Mouse (Mus musculus): Measurements from ENCODE around the gene Tmem17. TPM values are rescaled to one million over a fixed set of nuclear protein-coding genes. Genes with fewer than 3 reads are reported as not detected.
A peak's percentile ranks its signal among the peaks of the same experiment; 100 is the strongest.

Gene Tmem17
- 10.2 and 10.3 TPM in 2 replicates for polyA plus RNA-seq (2015; fragmentation: Nextera tagmentation; extraction: Ambion mirVana)

DNA sequence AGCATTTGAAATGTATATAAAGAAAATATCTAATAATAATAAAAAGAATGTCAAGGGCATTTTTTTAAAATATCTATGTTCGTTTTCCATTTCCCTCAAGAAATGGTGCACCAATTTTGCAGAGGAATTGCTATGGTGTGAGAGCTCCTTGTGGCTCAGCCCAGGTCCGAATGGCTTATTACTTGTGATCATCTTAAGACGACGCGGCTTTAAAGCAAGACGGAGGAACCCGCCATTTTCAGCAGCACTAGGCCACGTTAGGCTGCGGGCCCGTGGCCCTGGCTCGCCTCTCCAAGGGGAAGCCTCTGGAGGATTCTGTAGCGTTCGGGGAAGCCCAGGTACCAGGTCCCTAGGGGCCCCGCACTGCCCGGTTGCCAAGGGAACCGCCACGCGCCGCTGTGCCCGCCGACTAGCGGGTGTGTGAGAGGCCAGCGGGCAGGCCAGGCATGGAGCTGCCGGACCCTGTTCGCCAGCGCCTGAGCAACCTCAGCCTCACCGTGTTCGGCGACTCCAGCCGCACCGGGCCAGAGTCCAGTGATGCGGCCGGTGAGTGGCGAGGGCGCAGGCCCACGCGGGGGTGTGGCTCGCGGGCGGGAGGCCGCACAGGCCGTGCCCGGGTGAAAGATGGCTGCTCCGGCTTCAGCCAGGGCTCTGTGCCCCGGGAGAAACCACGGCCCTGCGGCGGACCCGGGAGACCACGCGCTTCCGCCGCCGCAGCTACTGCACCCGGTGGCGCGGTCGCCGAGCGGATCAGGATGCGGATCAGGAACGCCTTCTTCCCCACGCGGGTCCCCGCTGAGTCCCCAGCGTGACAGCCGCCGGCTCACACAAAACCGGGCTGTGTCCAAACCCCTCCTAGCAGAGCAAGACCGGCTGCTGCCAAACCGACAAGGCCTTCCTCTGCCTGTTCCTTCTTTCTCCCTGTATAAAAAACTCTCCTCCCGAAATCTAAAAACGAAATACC, at the start of gene Tmem17:
Gene Tmem17 (plus strand): TSS at position 51 of the 964 bp plus-strand sequence.
- under 1% methylated on average over 73 of the region's 73 CpGs for WGBS
- peak within 1 kb of the TSS; percentile 90 for H3K9ac ChIP-seq
- peak; percentile 91 for ATAC-seq (replicated peaks; ENCODE audit: insufficient number of reproducible peaks, insufficient read depth, low FRiP score, low read depth)
- peak within 1 kb of the TSS; percentile 94 for H3K27ac ChIP-seq
- H3K9me3 ChIP-seq (replicated peaks) = no peaks in the 10 kb centered on the region
- no peaks in the 10 kb centered on the region for H3K36me3 ChIP-seq
- no peaks in the 10 kb centered on the region for H3K27me3 ChIP-seq
- peak within 1 kb of the TSS; percentile 86 for H3K4me3 ChIP-seq
- H3K4me1 ChIP-seq (replicated peaks) = peaks cover 5% of the 10 kb centered on the region; the same call in 1 of the 2 replicates
- peak within 1 kb of the TSS; percentile 81 for H3K4me2 ChIP-seq

DNA sequence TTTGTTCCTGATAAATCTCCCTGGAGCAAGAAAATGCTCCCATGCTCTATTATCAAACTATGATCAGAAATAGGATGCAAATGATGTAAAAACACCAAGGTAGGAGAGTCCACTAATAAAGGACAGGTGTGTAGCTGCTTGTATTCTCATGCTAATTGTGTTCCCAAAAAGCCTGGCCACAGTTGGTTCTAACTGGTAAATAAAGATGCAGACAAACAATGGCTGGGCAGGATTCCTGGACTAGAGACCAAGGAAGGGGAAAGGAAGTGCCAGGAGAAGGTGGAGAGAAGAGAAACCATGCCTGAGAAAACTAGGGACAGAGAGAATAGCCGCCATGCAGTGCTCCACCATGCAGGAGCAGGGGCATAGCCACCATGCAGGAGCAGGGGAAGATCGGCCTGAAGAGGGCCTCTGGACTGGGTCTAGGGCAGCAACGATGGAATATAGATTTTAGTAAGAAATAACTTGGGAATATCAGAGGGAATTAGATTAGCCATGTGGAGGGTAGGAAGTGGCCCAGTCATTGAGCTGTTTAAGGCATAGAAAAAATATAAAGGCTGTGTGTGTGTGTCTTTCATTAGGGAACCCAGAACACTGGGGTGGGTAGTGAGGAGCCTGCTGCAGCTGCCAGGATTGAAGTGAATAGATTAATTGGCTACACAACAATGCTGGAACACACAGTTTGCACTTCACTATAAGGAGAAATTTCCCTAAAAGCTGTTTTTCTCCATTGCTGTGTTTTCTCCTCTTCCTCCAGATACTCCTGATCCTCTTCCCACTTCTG, 31.9 kb upstream of the Tmem17 start:
- no peak overlapping the region for H3K27ac ChIP-seq
- ATAC-seq (replicated peaks; ENCODE audit: insufficient number of reproducible peaks, insufficient read depth, low FRiP score, low read depth) = no peak
- no peaks in the 10 kb centered on the region for H3K36me3 ChIP-seq
- no peaks in the 10 kb centered on the region for H3K4me1 ChIP-seq (replicated peaks)
- H3K27me3 ChIP-seq = no peaks in the 10 kb centered on the region
- no peak overlapping the region for H3K4me2 ChIP-seq
- H3K9ac ChIP-seq = no peak overlapping the region
- H3K4me3 ChIP-seq = no peak overlapping the region
- no peaks in the 10 kb centered on the region for H3K9me3 ChIP-seq (replicated peaks)
- WGBS = 76% methylated on average over 3 of the region's 3 CpGs

GRCm38 (mm10) chr11:22481639-22482361, 30.1 kb upstream of the Tmem17 start:
- H3K27me3 ChIP-seq = no peaks in the 10 kb centered on the region
- no peak for ATAC-seq (replicated peaks; ENCODE audit: insufficient number of reproducible peaks, insufficient read depth, low FRiP score, low read depth)
- H3K4me3 ChIP-seq = no peak overlapping the region
- 78% methylated on average over 1 of the region's 1 CpGs for WGBS
- no peaks in the 10 kb centered on the region for H3K36me3 ChIP-seq
- no peaks in the 10 kb centered on the region for H3K9me3 ChIP-seq (replicated peaks)
- no peaks in the 10 kb centered on the region for H3K4me1 ChIP-seq (replicated peaks)
- H3K9ac ChIP-seq = no peak overlapping the region
- H3K27ac ChIP-seq = no peak overlapping the region
- H3K4me2 ChIP-seq = no peak overlapping the region

DNA sequence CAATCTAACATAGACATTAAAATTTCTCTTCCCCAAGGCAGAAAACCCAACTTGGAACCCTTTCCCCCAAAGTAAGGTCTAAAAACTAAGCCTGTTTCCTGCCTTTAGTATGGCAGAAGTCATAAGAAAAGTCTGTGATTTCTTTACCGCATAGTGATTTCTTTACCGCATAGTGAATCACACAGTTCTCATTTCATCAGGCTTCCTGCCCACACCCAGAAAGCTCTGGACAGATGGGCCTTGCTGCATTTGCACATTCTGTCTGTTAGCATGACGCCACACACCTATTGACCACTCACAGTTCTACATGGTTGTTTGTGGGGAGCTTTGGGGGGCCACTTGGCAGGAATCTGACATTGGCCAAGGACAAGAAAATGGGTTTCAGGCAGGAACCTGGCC, 29.5 kb upstream of the Tmem17 start:
- Histone ChIP-seq H3K27me3 (no peaks in the 10 kb centered on the region), H3K9ac (no peak overlapping the region), H3K4me3 (no peak overlapping the region), H3K4me1 (replicated peaks) (no peaks in the 10 kb centered on the region), H3K27ac (no peak overlapping the region), H3K9me3 (replicated peaks) (no peaks in the 10 kb centered on the region), H3K4me2 (no peak overlapping the region), H3K36me3 (no peaks in the 10 kb centered on the region)
- 92% methylated on average over 3 of the region's 3 CpGs for WGBS
- no peak for ATAC-seq (replicated peaks; ENCODE audit: insufficient number of reproducible peaks, insufficient read depth, low FRiP score, low read depth)

DNA sequence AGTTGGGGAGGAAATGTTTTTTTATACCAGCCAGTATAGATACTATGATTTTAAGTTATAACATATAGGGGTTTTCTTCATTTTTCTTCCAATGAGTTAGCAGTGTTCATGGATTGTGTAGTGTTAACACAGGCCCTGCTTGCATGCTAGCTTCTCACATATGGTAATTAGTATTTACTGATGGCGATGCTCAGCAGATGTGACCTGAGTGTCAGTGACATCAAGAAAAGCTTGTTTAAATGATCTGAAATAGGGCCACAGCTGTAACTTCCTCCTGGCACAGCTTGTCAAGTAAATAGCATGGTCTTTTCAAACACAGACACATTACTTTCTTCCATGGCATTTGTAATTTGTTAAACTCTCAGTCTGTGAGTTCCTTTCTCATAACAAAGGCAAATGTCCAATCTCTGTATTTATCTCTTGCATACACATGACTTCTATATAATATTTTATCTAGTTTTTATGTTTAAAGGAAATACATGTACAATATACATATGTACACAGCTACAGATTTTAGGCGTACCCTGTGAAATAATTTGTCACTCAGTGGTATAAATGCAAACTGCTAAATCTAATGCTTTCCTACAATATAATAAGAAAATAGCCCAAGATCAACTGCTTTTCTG, 18.1 kb upstream of the Tmem17 start:
- H3K4me2 ChIP-seq = no peak overlapping the region
- no peak overlapping the region for H3K9ac ChIP-seq
- H3K4me1 ChIP-seq (replicated peaks) = no peaks in the 10 kb centered on the region
- WGBS = 84% methylated on average over 2 of the region's 2 CpGs
- no peaks in the 10 kb centered on the region for H3K27me3 ChIP-seq
- H3K4me3 ChIP-seq = no peak overlapping the region
- no peak overlapping the region for H3K27ac ChIP-seq
- ATAC-seq (replicated peaks; ENCODE audit: insufficient number of reproducible peaks, insufficient read depth, low FRiP score, low read depth) = no peak
- H3K36me3 ChIP-seq = no peaks in the 10 kb centered on the region
- no peaks in the 10 kb centered on the region for H3K9me3 ChIP-seq (replicated peaks)

DNA sequence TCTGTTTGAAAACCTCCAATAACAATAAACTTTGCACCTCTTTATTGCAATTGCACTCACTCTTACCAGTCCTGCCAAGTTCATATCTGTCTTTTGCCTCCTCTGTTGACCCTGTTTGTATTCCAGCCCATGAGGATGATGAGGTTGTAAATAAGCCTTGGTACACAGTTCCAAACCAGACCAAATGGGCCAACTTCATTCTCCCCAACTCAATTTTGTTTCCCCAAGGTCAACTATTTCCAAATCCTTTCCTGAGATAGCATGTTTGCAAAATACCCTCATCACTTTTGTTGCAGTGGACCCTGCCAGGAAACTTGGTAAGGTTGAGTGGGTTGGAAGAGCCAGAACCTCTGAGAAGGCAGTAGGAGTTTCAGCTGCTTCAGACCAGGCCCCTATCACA, 16.9 kb upstream of the Tmem17 start:
- Histone ChIP-seq H3K36me3 (no peaks in the 10 kb centered on the region), H3K4me1 (replicated peaks) (no peaks in the 10 kb centered on the region), H3K4me2 (no peak overlapping the region), H3K4me3 (no peak overlapping the region), H3K27ac (no peak overlapping the region), H3K9ac (no peak overlapping the region), H3K9me3 (replicated peaks) (no peaks in the 10 kb centered on the region), H3K27me3 (no peaks in the 10 kb centered on the region)
- no peak for ATAC-seq (replicated peaks; ENCODE audit: insufficient number of reproducible peaks, insufficient read depth, low FRiP score, low read depth)

GRCm38 (mm10) chr11:22499396-22499795, 12.5 kb upstream of the Tmem17 start:
- no peak overlapping the region for H3K4me3 ChIP-seq
- no peaks in the 10 kb centered on the region for H3K36me3 ChIP-seq
- no peak for ATAC-seq (replicated peaks; ENCODE audit: insufficient number of reproducible peaks, insufficient read depth, low FRiP score, low read depth)
- H3K4me1 ChIP-seq (replicated peaks) = no peaks in the 10 kb centered on the region
- no peak overlapping the region for H3K4me2 ChIP-seq
- WGBS = 80% methylated on average over 6 of the region's 6 CpGs
- H3K9ac ChIP-seq = no peak overlapping the region
- H3K27ac ChIP-seq = no peak overlapping the region
- H3K9me3 ChIP-seq (replicated peaks) = no peaks in the 10 kb centered on the region
- H3K27me3 ChIP-seq = no peaks in the 10 kb centered on the region

GRCm38 (mm10) chr11:22499886-22500285, 12.0 kb upstream of the Tmem17 start:
- Histone ChIP-seq H3K4me3 (no peak overlapping the region), H3K9me3 (replicated peaks) (no peaks in the 10 kb centered on the region), H3K27ac (no peak overlapping the region), H3K9ac (no peak overlapping the region), H3K4me2 (no peak overlapping the region), H3K36me3 (no peaks in the 10 kb centered on the region), H3K4me1 (replicated peaks) (no peaks in the 10 kb centered on the region), H3K27me3 (no peaks in the 10 kb centered on the region)
- no peak for ATAC-seq (replicated peaks; ENCODE audit: insufficient number of reproducible peaks, insufficient read depth, low FRiP score, low read depth)

- ATAC-seq (replicated peaks; ENCODE audit: insufficient number of reproducible peaks, insufficient read depth, low FRiP score, low read depth) = no peak
- H3K4me3 ChIP-seq = no peak overlapping the region
- 78% methylated on average over 9 of the region's 9 CpGs for WGBS
- H3K9ac ChIP-seq = no peak overlapping the region
- H3K4me1 ChIP-seq (replicated peaks) = no peaks in the 10 kb centered on the region
- H3K4me2 ChIP-seq = no peak overlapping the region
- no peaks in the 10 kb centered on the region for H3K9me3 ChIP-seq (replicated peaks)
- H3K36me3 ChIP-seq = no peaks in the 10 kb centered on the region
- H3K27ac ChIP-seq = no peak overlapping the region
- no peaks in the 10 kb centered on the region for H3K27me3 ChIP-seq
These were observed 10.9 kb upstream of the Tmem17 start for GRCm38 (mm10) chr11:22500771-22501566.

GRCm38 (mm10) chr11:22513075-22513474, 1.2 kb downstream of the Tmem17 start:
- H3K27me3 ChIP-seq = no peaks in the 10 kb centered on the region
- no peaks in the 10 kb centered on the region for H3K9me3 ChIP-seq (replicated peaks)
- H3K27ac ChIP-seq = peak overlapping the region; percentile 94
- 0 out of 2 replicates have a peak, but pooled peaks cover 3% of the 10 kb centered on the region for H3K36me3 ChIP-seq
- H3K4me1 ChIP-seq (replicated peaks) = 0 out of 2 replicates have a peak, but pooled peaks cover 2% of the 10 kb centered on the region
- H3K4me3 ChIP-seq = peak overlapping the region; percentile 86
- peak overlapping the region; percentile 81 for H3K4me2 ChIP-seq
- peak overlapping the region; percentile 90 for H3K9ac ChIP-seq
- no peak for ATAC-seq (replicated peaks; ENCODE audit: insufficient number of reproducible peaks, insufficient read depth, low FRiP score, low read depth)
- 53% methylated on average over 11 of the region's 11 CpGs for WGBS

All from heart, embryonic 15.5 days (tissue).